Mouse (Mus musculus) heart, postnatal 0 days (tissue): ENCODE data around the gene Wbp1l.

Experiments
- CTCF ChIP-seq: IDR thresholded peaks from 2 replicates; pipeline ENCODE4 v1.5.1; 2016; ENCODE audit warnings: antibody characterized with exemption, control low read depth, low read depth
- EP300 ChIP-seq: IDR thresholded peaks from 2 replicates; pipeline ENCODE4 v1.6.1; 2016; ENCODE audit warnings: antibody characterized with exemption, low read depth

GRCm38 (mm10) chr19:46642136-46642753 is 43.4 kb downstream of the Wbp1l start:
- TF ChIP-seq CTCF (no peak), EP300 (no peak)
